Mouse (Mus musculus) neural tube, embryonic 11.5 days (tissue): ENCODE measurements around the gene Rasgrf1. TPM values are rescaled to one million over a fixed set of nuclear protein-coding genes. Genes with fewer than 3 reads are reported as not detected.

ENCODE experiments used
- ATAC-seq: fragments of 200-750 bp; cut with Nextera tagmentation; 2 replicates; pipeline ENCODE4 v1.8.0; 2017; ENCODE audit warnings: moderate number of reproducible peaks, mild to moderate bottlenecking, moderate TSS enrichment, moderate library complexity; ENCODE audit not compliant: insufficient read depth, low FRiP score, low TSS enrichment
- DNase-seq: peaks from one replicate; pipeline ENCODE4 v3.0.0-alpha.2; 2015; ENCODE audit warnings: low spot score
- H3K27ac ChIP-seq: fragments of 300-500 bp; sonication (generic); 2 replicates; pipeline ENCODE4 v1.5.1; 2014; ENCODE audit warnings: low read depth, mild to moderate bottlenecking, low read length
- H3K27me3 ChIP-seq: fragments of 300-500 bp; sonication (generic); 2 replicates; pipeline ENCODE4 v1.6.1; 2014; ENCODE audit warnings: mild to moderate bottlenecking, low read length, mixed read lengths; ENCODE audit not compliant: control insufficient read depth, insufficient read depth
- H3K36me3 ChIP-seq: fragments of 300-500 bp; sonication (generic); 2 replicates; pipeline ENCODE4 v1.6.1; 2014; ENCODE audit warnings: mild to moderate bottlenecking, low read length, moderate library complexity, mixed read lengths; ENCODE audit not compliant: control insufficient read depth, insufficient read depth
- H3K4me1 ChIP-seq: fragments of 300-500 bp; sonication (generic); 2 replicates; pipeline ENCODE4 v1.6.1; 2014; ENCODE audit warnings: low read length, mixed read lengths; ENCODE audit not compliant: control insufficient read depth, insufficient read depth
- H3K4me2 ChIP-seq: fragments of 300-500 bp; sonication (generic); 2 replicates; pipeline ENCODE4 v1.6.1; 2014; ENCODE audit warnings: low read depth, mild to moderate bottlenecking, moderate library complexity
- H3K4me3 ChIP-seq: fragments of 300-500 bp; sonication (generic); 2 replicates; pipeline ENCODE4 v1.5.1; 2014; ENCODE audit warnings: low read depth, low read length
- H3K9ac ChIP-seq: fragments of 300-500 bp; sonication (generic); 2 replicates; pipeline ENCODE4 v1.6.1; 2014; ENCODE audit warnings: mild to moderate bottlenecking, low read length
- H3K9me3 ChIP-seq: fragments of 300-500 bp; sonication (generic); 2 replicates; pipeline ENCODE4 v1.6.1; 2016; ENCODE audit warnings: low read length; ENCODE audit not compliant: control insufficient read depth
- WGBS: fragments of 180-500 bp; shearing (Covaris S2); extraction: QIAGEN DNeasy Blood & Tissue Kit; methylation state at CpG from one replicate; pipeline ENCODE4 v1.1.7; 2014; 5-methylcytosine and 5-hydroxymethylcytosine counted together
- polyA plus RNA-seq: library from polyadenylated mRNA; unstranded; fragments of >200 nt; fragmentation: Nextera tagmentation; extraction: Ambion mirVana; gene quantifications from 2 replicates; pipeline ENCODE4 v1.2.1, GENCODE M21; 2014

Gene Rasgrf1
- polyA plus RNA-seq, result not detected in 2 replicates

GRCm38 (mm10) chr9:89909131-89910010, at the start of gene Rasgrf1:
TSS of gene Rasgrf1 (plus strand) at chr9:89909908.
- peaks cover 4% of the 10 kb centered on the region for H3K4me1 ChIP-seq
- DNase-seq (peak; percentile 73), ATAC-seq (peak; percentile 63)
- H3K4me3 ChIP-seq, result peak within 1 kb of the TSS; percentile 44
- no peaks in the 10 kb centered on the region for H3K9me3 ChIP-seq
- peak within 1 kb of the TSS; percentile 84 for H3K4me2 ChIP-seq
- peaks cover 76% of the 10 kb centered on the region for H3K27me3 ChIP-seq
- H3K9ac ChIP-seq, result 0 out of 2 replicates have a peak within 1 kb of the TSS, but pooled peaks have one; percentile 20
- H3K27ac ChIP-seq, result no peak within 1 kb of the TSS
- WGBS, result under 1% methylated on average over 55 of the region's 64 CpGs
- no peaks in the 10 kb centered on the region for H3K36me3 ChIP-seq

- DNase-seq, result no peak
These were observed 49.6 kb upstream of the Rasgrf1 start for GRCm38 (mm10) chr9:89860145-89860544.

GRCm38 (mm10) chr9:89860584-89860983, 49.1 kb upstream of the Rasgrf1 start:
- no peaks in the 10 kb centered on the region for H3K9me3 ChIP-seq
- no peaks in the 10 kb centered on the region for H3K36me3 ChIP-seq
- no peak overlapping the region for H3K9ac ChIP-seq
- H3K27me3 ChIP-seq, result no peaks in the 10 kb centered on the region
- no peak for ATAC-seq
- 70% methylated on average over 6 of the region's 6 CpGs for WGBS
- no peaks in the 10 kb centered on the region for H3K4me1 ChIP-seq
- no peak overlapping the region for H3K4me2 ChIP-seq
- no peak overlapping the region for H3K27ac ChIP-seq
- DNase-seq, result no peak
- H3K4me3 ChIP-seq, result no peak overlapping the region

More at GRCm38 (mm10) chr9:89860145-89860544, 49.6 kb upstream of the Rasgrf1 start:
- H3K27ac ChIP-seq, result no peak overlapping the region
- H3K4me3 ChIP-seq, result no peak overlapping the region
- no peaks in the 10 kb centered on the region for H3K27me3 ChIP-seq
- H3K9ac ChIP-seq, result no peak overlapping the region
- H3K9me3 ChIP-seq, result no peaks in the 10 kb centered on the region
- WGBS, result 69% methylated on average over 11 of the region's 11 CpGs
- H3K4me1 ChIP-seq, result no peaks in the 10 kb centered on the region
- no peak overlapping the region for H3K4me2 ChIP-seq
- ATAC-seq, result no peak
- H3K36me3 ChIP-seq, result no peaks in the 10 kb centered on the region

- Histone ChIP-seq H3K9ac (no peak overlapping the region), H3K4me3 (no peak overlapping the region), H3K27ac (no peak overlapping the region), H3K27me3 (peaks cover 32% of the 10 kb centered on the region), H3K9me3 (no peaks in the 10 kb centered on the region), H3K36me3 (no peaks in the 10 kb centered on the region), H3K4me1 (no peaks in the 10 kb centered on the region), H3K4me2 (no peak overlapping the region)
- WGBS, result 45% methylated on average over 4 of the region's 4 CpGs
- DNase-seq (no peak), ATAC-seq (no peak)
These were observed 42.6 kb upstream of the Rasgrf1 start for GRCm38 (mm10) chr9:89867141-89867540.

- no peak overlapping the region for H3K27ac ChIP-seq
- no peaks in the 10 kb centered on the region for H3K4me1 ChIP-seq
- no peak overlapping the region for H3K4me2 ChIP-seq
- no peak overlapping the region for H3K4me3 ChIP-seq
- peaks cover 35% of the 10 kb centered on the region for H3K27me3 ChIP-seq
- H3K36me3 ChIP-seq, result no peaks in the 10 kb centered on the region
- no peak overlapping the region for H3K9ac ChIP-seq
- under 1% methylated on average over 16 of the region's 16 CpGs for WGBS
- H3K9me3 ChIP-seq, result no peaks in the 10 kb centered on the region
- ATAC-seq, result no peak
- DNase-seq, result no peak
These were observed 41.5 kb upstream of the Rasgrf1 start for GRCm38 (mm10) chr9:89868093-89868729.

- no peaks in the 10 kb centered on the region for H3K9me3 ChIP-seq
- H3K4me1 ChIP-seq, result no peaks in the 10 kb centered on the region
- no peaks in the 10 kb centered on the region for H3K36me3 ChIP-seq
- WGBS, result 9% methylated on average over 2 of the region's 2 CpGs
- DNase-seq (no peak), ATAC-seq (no peak)
- no peak overlapping the region for H3K4me2 ChIP-seq
- H3K27me3 ChIP-seq, result peaks cover 42% of the 10 kb centered on the region
- H3K27ac ChIP-seq, result no peak overlapping the region
- no peak overlapping the region for H3K9ac ChIP-seq
- no peak overlapping the region for H3K4me3 ChIP-seq
These were observed 40.1 kb upstream of the Rasgrf1 start for GRCm38 (mm10) chr9:89869594-89869993.

GRCm38 (mm10) chr9:89870531-89871150, 39.1 kb upstream of the Rasgrf1 start:
- ATAC-seq, result no peak
- Histone ChIP-seq H3K27me3 (peaks cover 49% of the 10 kb centered on the region), H3K9me3 (no peaks in the 10 kb centered on the region)

GRCm38 (mm10) chr9:89872137-89872536, 37.6 kb upstream of the Rasgrf1 start:
- no peak overlapping the region for H3K4me2 ChIP-seq
- H3K9ac ChIP-seq, result no peak overlapping the region
- H3K9me3 ChIP-seq, result no peaks in the 10 kb centered on the region
- no peak overlapping the region for H3K27ac ChIP-seq
- DNase-seq (no peak), ATAC-seq (no peak)
- H3K27me3 ChIP-seq, result peaks cover 58% of the 10 kb centered on the region
- H3K4me3 ChIP-seq, result no peak overlapping the region
- whole genome bisulfite sequencing, result 77% methylated on average over 6 of the region's 6 CpGs
- no peaks in the 10 kb centered on the region for H3K36me3 ChIP-seq
- no peaks in the 10 kb centered on the region for H3K4me1 ChIP-seq

More at GRCm38 (mm10) chr9:89870531-89871150, 39.1 kb upstream of the Rasgrf1 start:
- Histone ChIP-seq H3K4me2 (no peak overlapping the region), H3K27ac (no peak overlapping the region), H3K4me1 (no peaks in the 10 kb centered on the region), H3K9ac (no peak overlapping the region), H3K4me3 (no peak overlapping the region), H3K36me3 (no peaks in the 10 kb centered on the region)
- WGBS, result 8% methylated on average over 8 of the region's 8 CpGs
- DNase-seq, result no peak
